Mouse (Mus musculus): ENCODE results near the gene Cfl2.
"Not testable (repeated sequence)": the region's sequence is repeated elsewhere in the genome, so short reads cannot be mapped to it uniquely, and the experiment has no call there.

DNA sequence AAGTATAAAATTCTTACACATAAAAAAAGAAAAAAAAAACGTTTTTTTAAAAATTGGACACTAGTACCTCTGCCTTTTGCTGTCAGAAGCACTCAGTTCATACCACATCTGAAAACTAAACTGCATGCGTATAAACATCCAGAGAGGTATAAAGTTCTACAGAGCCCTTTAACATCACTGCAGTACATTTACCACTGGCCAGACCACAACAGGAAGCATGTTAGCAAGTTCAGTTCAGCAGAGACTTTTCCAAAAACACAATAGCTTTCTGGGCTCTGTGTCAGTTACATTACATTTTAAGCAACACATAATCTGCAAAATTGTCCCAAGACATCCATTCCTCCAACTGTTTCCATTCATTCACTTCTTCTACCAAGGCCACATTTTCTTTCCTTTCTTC, 29.9 kb upstream of the Cfl2 start:
- not testable (repeated sequence) for TF ChIP-seq CTCF, EP300 (IDR thresholded peaks at IDR 0.05)
